Mouse (Mus musculus) CH12.LX (cell line): ENCODE data around the gene Lpin2. TPM values are rescaled to one million over a fixed set of nuclear protein-coding genes. Genes with fewer than 3 reads are reported as not detected.

Experiments
- DNase-seq: peaks from one replicate; pipeline ENCODE4 v3.0.0-alpha.2; 2013; ENCODE audit errors: extremely low read depth
- H3K27ac ChIP-seq: 2 replicates; pipeline ENCODE4 v1.5.1; 2012; ENCODE audit warnings: low read depth, mild to moderate bottlenecking, control low read depth, moderate library complexity; ENCODE audit not compliant: insufficient read depth
- H3K27me3 ChIP-seq: replicated peaks from 2 replicates; pipeline ENCODE3; 2012; ENCODE audit warnings: inconsistent platforms
- H3K36me3 ChIP-seq, 2 experiments: replicated peaks in 1 of 2; 2 replicates each; pipeline versions ENCODE3 to v1.6.1; 2012; ENCODE audit warnings: inconsistent platforms in 1 of 2, low read length in 1 of 2, mild to moderate bottlenecking in 1 of 2, mixed read lengths in 1 of 2, moderate library complexity in 1 of 2; ENCODE audit not compliant: control insufficient read depth in 1 of 2, insufficient read depth in 1 of 2
- H3K4me1 ChIP-seq, 2 experiments: 2 replicates each; pipeline ENCODE4 v1.6.1; 2012; ENCODE audit warnings: inconsistent platforms in 1 of 2, moderate library complexity in 1 of 2; ENCODE audit not compliant: insufficient read depth in 2 of 2, control insufficient read depth in 1 of 2
- H3K4me2 ChIP-seq: 2 replicates; pipeline ENCODE4 v1.6.1; 2012; ENCODE audit warnings: low read depth, mild to moderate bottlenecking, control low read depth; ENCODE audit not compliant: poor library complexity, insufficient read depth, severe bottlenecking
- H3K4me3 ChIP-seq, 3 experiments: fragments of 150-350 bp in 1 of 3; sonication (generic) in 1 of 3; replicated peaks in 1 of 3; 2 replicates each; pipeline versions ENCODE3 to v1.5.1; 2011 to 2012; ENCODE audit warnings: low read depth in 2 of 3, low read length in 2 of 3, mild to moderate bottlenecking in 2 of 3, moderate library complexity in 2 of 3, control low read depth in 1 of 3, improper control_type of control experiment in 1 of 3, inconsistent platforms in 1 of 3, mixed read lengths in 1 of 3; ENCODE audit not compliant: poor library complexity in 1 of 3
- H3K79me2 ChIP-seq: replicated peaks from 2 replicates; pipeline ENCODE4 v1.6.1; 2012; ENCODE audit warnings: mild to moderate bottlenecking, moderate library complexity; ENCODE audit not compliant: control insufficient read depth, poor library complexity, insufficient read depth, severe bottlenecking; ENCODE audit errors: extremely low read depth
- H3K9ac ChIP-seq: 2 replicates; pipeline ENCODE4 v1.6.1; 2012; ENCODE audit warnings: low read depth, mild to moderate bottlenecking, control low read depth, moderate library complexity; ENCODE audit not compliant: insufficient read depth
- H3K9me3 ChIP-seq: replicated peaks from 2 replicates; pipeline ENCODE3; 2012; ENCODE audit warnings: low read length, inconsistent platforms, mixed read lengths
- BHLHE40 ChIP-seq: IDR thresholded peaks from 2 replicates; pipeline ENCODE4 v1.6.1; 2011; ENCODE audit warnings: mild to moderate bottlenecking, low read depth, low read length, improper control_type of control experiment
- CHD1 ChIP-seq: IDR thresholded peaks from 2 replicates; pipeline ENCODE4 v1.6.1; 2012; ENCODE audit warnings: low read depth, low read length, improper control_type of control experiment, inconsistent platforms
- CHD2 ChIP-seq: IDR thresholded peaks from 2 replicates; pipeline ENCODE4 v1.6.1; 2011; ENCODE audit warnings: low read length, improper control_type of control experiment
- E2F4 ChIP-seq: IDR thresholded peaks from 2 replicates; pipeline ENCODE4 v1.6.1; 2011; ENCODE audit warnings: low read depth, low read length, improper control_type of control experiment; ENCODE audit not compliant: insufficient replicate concordance
- ELF1 ChIP-seq: IDR thresholded peaks from 2 replicates; pipeline ENCODE4 v1.6.1; 2014; ENCODE audit warnings: low read depth, mild to moderate bottlenecking, inconsistent platforms, low read length, improper control_type of control experiment
- EP300 ChIP-seq: IDR thresholded peaks from 2 replicates; pipeline ENCODE4 v1.6.1; 2011; ENCODE audit warnings: low read length, improper control_type of control experiment
- ETS1 ChIP-seq: conservative IDR thresholded peaks from 2 replicates; pipeline ENCODE4 v1.6.1; 2012; ENCODE audit warnings: low read depth, mild to moderate bottlenecking, inconsistent platforms, low read length, improper control_type of control experiment, moderate library complexity
- GABPA ChIP-seq: IDR thresholded peaks from 2 replicates; pipeline ENCODE4 v1.6.1; 2012; ENCODE audit warnings: low read depth, low read length, improper control_type of control experiment, inconsistent platforms; ENCODE audit not compliant: insufficient replicate concordance
- IRF4 ChIP-seq: IDR thresholded peaks from 2 replicates; pipeline ENCODE4 v1.6.1; 2014; ENCODE audit warnings: low read depth, mild to moderate bottlenecking, inconsistent platforms, low read length, improper control_type of control experiment
- JUN ChIP-seq: IDR thresholded peaks from 2 replicates; pipeline ENCODE4 v1.6.1; 2011; ENCODE audit warnings: low read depth, mild to moderate bottlenecking, low read length, improper control_type of control experiment, moderate library complexity; ENCODE audit not compliant: insufficient read depth
- KAT2A ChIP-seq: IDR thresholded peaks from 2 replicates; pipeline ENCODE4 v1.6.1; 2012; ENCODE audit warnings: low read length, improper control_type of control experiment, inconsistent platforms; ENCODE audit not compliant: insufficient replicate concordance
- MAFK ChIP-seq: IDR thresholded peaks from 2 replicates; pipeline ENCODE4 v1.6.1; 2011; ENCODE audit warnings: low read length, improper control_type of control experiment; ENCODE audit not compliant: insufficient replicate concordance
- MYC ChIP-seq: IDR thresholded peaks from 2 replicates; pipeline ENCODE4 v1.6.1; 2011; ENCODE audit warnings: low read depth, mild to moderate bottlenecking, improper control_type of control experiment, low read length
- NELFE ChIP-seq: IDR thresholded peaks from 2 replicates; pipeline ENCODE4 v1.6.1; 2011; ENCODE audit warnings: low read depth, low read length, improper control_type of control experiment
- NRF1 ChIP-seq: IDR thresholded peaks from 2 replicates; pipeline ENCODE4 v1.6.1; 2014; ENCODE audit warnings: low read depth, mild to moderate bottlenecking, inconsistent platforms, low read length, improper control_type of control experiment, moderate library complexity
- PAX5 ChIP-seq: IDR thresholded peaks from 2 replicates; pipeline ENCODE4 v1.6.1; 2012; ENCODE audit warnings: low read length, inconsistent platforms, mixed read lengths
- POLR2A ChIP-seq: IDR thresholded peaks from 2 replicates; pipeline ENCODE4 v1.6.1; 2011; ENCODE audit warnings: low read depth, mild to moderate bottlenecking, improper control_type of control experiment, low read length
- POLR2AphosphoS2 ChIP-seq: IDR thresholded peaks from 2 replicates; pipeline ENCODE4 v1.6.1; 2011; ENCODE audit warnings: low read depth, low read length, improper control_type of control experiment
- RCOR1 ChIP-seq: conservative IDR thresholded peaks from 2 replicates; pipeline ENCODE4 v1.6.1; 2012; ENCODE audit warnings: low read depth, mild to moderate bottlenecking, inconsistent platforms, low read length, improper control_type of control experiment
- SMC3 ChIP-seq: IDR thresholded peaks from 2 replicates; pipeline ENCODE4 v1.6.1; 2011; ENCODE audit warnings: low read depth, low read length, improper control_type of control experiment
- TCF12 ChIP-seq: IDR thresholded peaks from 2 replicates; pipeline ENCODE4 v1.6.1; 2014; ENCODE audit warnings: low read depth, mild to moderate bottlenecking, inconsistent platforms, low read length, improper control_type of control experiment
- USF1 ChIP-seq: IDR thresholded peaks from 2 replicates; pipeline ENCODE4 v1.6.1; 2014; ENCODE audit warnings: low read depth, mild to moderate bottlenecking, inconsistent platforms, low read length, improper control_type of control experiment
- USF2 ChIP-seq: conservative IDR thresholded peaks from 2 replicates; pipeline ENCODE4 v1.6.1; 2011; ENCODE audit warnings: low read depth, low read length, improper control_type of control experiment
- ZC3H11A ChIP-seq: IDR thresholded peaks from 2 replicates; pipeline ENCODE4 v1.6.1; 2012; ENCODE audit warnings: low read depth, mild to moderate bottlenecking, inconsistent platforms, low read length, improper control_type of control experiment
- ZKSCAN1 ChIP-seq: IDR thresholded peaks from 2 replicates; pipeline ENCODE4 v1.6.1; 2012; ENCODE audit warnings: low read depth, inconsistent platforms, low read length, improper control_type of control experiment, borderline replicate concordance
- ZMIZ1 ChIP-seq: IDR thresholded peaks from 2 replicates; pipeline ENCODE4 v1.6.1; 2012; ENCODE audit warnings: low read depth, mild to moderate bottlenecking, inconsistent platforms, low read length, improper control_type of control experiment
- ZNF384 ChIP-seq: IDR thresholded peaks from 2 replicates; pipeline ENCODE4 v1.6.1; 2012; ENCODE audit warnings: low read depth, low read length, improper control_type of control experiment, inconsistent platforms
- dilution Hi-C: fragments of 300-500 bp; cut with MboI; formaldehyde crosslinking; loops from 2 replicates; pipeline ENCODE4 v1.14.3; 2020; ENCODE audit warnings: low sequenced_read_pairs; ENCODE audit not compliant: extremely low pct_unique_long_range_greater_than_20kb, extremely low pct_ligation_motif_present
- in situ Hi-C: fragments of 300-500 bp; cut with MboI; formaldehyde crosslinking; loops from 3 replicates; pipeline ENCODE4 v1.14.3; 2019; ENCODE audit warnings: low sequenced_read_pairs, low pct_ligation_motif_present, low pct_unique_long_range_greater_than_20kb, mixed read lengths
- polyA plus RNA-seq: library from polyadenylated mRNA; unstranded; fragments of >175 nt; gene quantifications from 2 replicates; pipeline ENCODE4 v1.2.1, GENCODE M21; 2012; ENCODE audit warnings: low read depth; ENCODE audit not compliant: insufficient read length
- total RNA-seq, 2 experiments: library from RNA; depleted of rRNA; stranded (reverse); fragments of 300-350 nt in 1 of 2; fragments of >200 nt in 1 of 2; gene quantifications; 2 replicates each; pipeline ENCODE4 v1.2.3; 2012 to 2014

Gene Lpin2
- total and polyA plus RNA-seq, 3 experiments: 25.4 to 31.4 (median 28.1) TPM

- no peaks in the 10 kb centered on the region for H3K27me3 ChIP-seq
- dilution Hi-C loops (no loop called here), in situ Hi-C loops (no loop called here)
- no peak overlapping the region for H3K4me2 ChIP-seq
- no peaks in the 10 kb centered on the region for H3K9me3 ChIP-seq
- TF ChIP-seq ZC3H11A (no peak), NELFE (no peak), USF1 (no peak), IRF4 (no peak), ZKSCAN1 (no peak), ZNF384 (no peak), NRF1 (no peak), KAT2A (no peak), GABPA (no peak), ELF1 (no peak), TCF12 (no peak), E2F4 (no peak), PAX5 (no peak), ZMIZ1 (no peak)
- H3K9ac ChIP-seq: no peak overlapping the region
- no peak for DNase-seq
- no peak overlapping the region for H3K27ac ChIP-seq
- no peaks in the 10 kb centered on the region for H3K79me2 ChIP-seq
- H3K36me3 ChIP-seq: no peaks in the 10 kb centered on the region
- no peak overlapping the region for H3K4me3 ChIP-seq
- H3K4me1 ChIP-seq: peaks cover 6 to 11% of the 10 kb centered on the region in 2 experiments; a peak in 3 of 4 replicates
These were observed 100.9 kb downstream of the Lpin2 start for GRCm38 (mm10) chr17:71283237-71283636.

- DNase-seq: no peak
- no peaks in the 10 kb centered on the region for H3K9me3 ChIP-seq
- no peaks in the 10 kb centered on the region for H3K79me2 ChIP-seq
- no peak overlapping the region for H3K9ac ChIP-seq
- no peaks in the 10 kb centered on the region for H3K27me3 ChIP-seq
- dilution Hi-C loops (no loop called here), in situ Hi-C loops (no loop called here)
- H3K4me2 ChIP-seq: no peak overlapping the region
- H3K4me3 ChIP-seq: no peak overlapping the region
- no peak overlapping the region for H3K27ac ChIP-seq
- peaks cover 6 to 12% of the 10 kb centered on the region in 2 experiments; a peak in 3 of 4 replicates for H3K4me1 ChIP-seq
- H3K36me3 ChIP-seq: no peaks in the 10 kb centered on the region
- no peak for TF ChIP-seq EP300
- TF ChIP-seq E2F4: no peak
- TF ChIP-seq POLR2A: no peak
- no peak for TF ChIP-seq POLR2AphosphoS2
- no peak for TF ChIP-seq TCF12
- no peak for TF ChIP-seq PAX5
- TF ChIP-seq SMC3: no peak
- TF ChIP-seq USF1: no peak
- no peak for TF ChIP-seq CHD1
- no peak for TF ChIP-seq ZNF384
- TF ChIP-seq MAFK: no peak
- TF ChIP-seq USF2: no peak
- no peak for TF ChIP-seq IRF4
- no peak for TF ChIP-seq ZC3H11A
- no peak for TF ChIP-seq CHD2
- TF ChIP-seq BHLHE40: no peak
- TF ChIP-seq RCOR1: no peak
- no peak for TF ChIP-seq MYC
- no peak for TF ChIP-seq ETS1
- no peak for TF ChIP-seq JUN
These were observed 102.5 kb downstream of the Lpin2 start for GRCm38 (mm10) chr17:71284890-71285289.
